Mouse (Mus musculus): ENCODE measurements around the gene Cwh43. TPM values are rescaled to one million over a fixed set of nuclear protein-coding genes. Genes with fewer than 3 reads are reported as not detected.

Cwh43 gene
- polyA plus RNA-seq (2015; fragmentation: Illumina TruSeq; extraction: RNeasy Lipid Tissue Mini Kit (QIAGEN cat#74804); ENCODE audit: insufficient read depth, low replicate concordance), result not detected

DNA sequence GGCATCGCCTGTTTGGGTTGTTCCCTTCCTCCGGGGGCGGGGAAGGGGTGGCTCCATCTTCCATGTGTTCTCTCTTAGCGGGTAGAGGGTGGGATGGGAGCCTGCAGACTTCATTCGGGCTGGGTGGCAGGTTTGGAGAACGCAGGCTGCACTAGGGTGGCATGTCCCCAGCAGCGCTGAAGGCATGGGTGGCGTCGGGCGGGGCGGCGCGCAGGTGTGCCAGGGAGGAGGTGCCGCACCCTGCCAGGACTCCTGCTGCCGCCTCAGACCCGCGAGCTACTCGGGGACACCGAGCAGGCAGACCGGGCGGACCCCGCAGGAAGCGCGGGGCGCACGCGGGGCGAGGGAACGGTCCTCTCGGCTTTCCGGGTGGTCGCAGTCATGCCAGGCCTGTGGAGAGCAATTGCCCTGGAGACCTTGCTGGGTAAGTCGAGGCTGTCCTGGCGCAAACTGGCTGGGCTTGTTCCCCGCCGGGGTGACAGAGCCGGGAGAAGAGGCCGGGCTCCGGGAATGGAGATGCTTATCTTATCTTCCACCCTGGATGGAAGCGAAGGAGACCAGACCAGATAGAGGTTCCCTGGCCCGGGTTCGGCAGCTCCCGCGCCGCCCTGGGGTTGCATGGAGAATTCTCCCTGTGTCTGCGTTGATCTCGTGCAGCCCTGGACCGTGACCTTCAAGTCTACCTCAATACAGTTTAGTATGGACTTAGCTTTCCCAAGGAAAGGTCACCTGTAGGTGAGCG is at the start of gene Cwh43:
Gene Cwh43 (plus strand): TSS at position 95 of the 742 bp plus-strand sequence.

DNA sequence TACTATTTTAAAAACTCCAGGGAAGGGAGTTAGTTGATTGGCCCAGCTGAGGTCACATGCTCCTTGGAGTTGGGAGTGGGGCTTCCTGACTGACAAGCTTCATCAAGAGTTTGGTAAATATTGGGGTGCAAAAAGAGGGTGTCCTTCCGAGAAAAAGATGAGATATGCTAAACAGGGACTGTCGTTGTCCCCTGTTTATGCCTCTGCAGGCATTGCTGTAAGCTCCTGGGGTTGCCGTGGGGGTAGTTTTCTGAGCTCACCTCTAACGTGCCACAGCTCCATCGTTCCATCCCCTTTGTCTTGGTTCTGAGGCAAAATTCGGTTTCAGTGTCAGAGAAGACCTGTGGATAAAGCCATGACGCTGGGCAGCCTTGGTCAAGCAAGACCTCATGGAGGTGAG is 74.8 kb downstream of the Cwh43 start, which contains the start of gene Dcun1d4:
Gene Dcun1d4 (plus strand): TSS at position 301 of the 400 bp plus-strand sequence.

Other genes starting within 250 kb of the Cwh43 start
- 93.4 TPM for gene Fryl, start 149.5 kb upstream of the Cwh43 start, polyA plus RNA-seq (2015; fragmentation: Illumina TruSeq; extraction: RNeasy Lipid Tissue Mini Kit (QIAGEN cat#74804); ENCODE audit: insufficient read depth, low replicate concordance)
- gene Ociad1, start 113.3 kb upstream of the Cwh43 start, polyA plus RNA-seq (2015; fragmentation: Illumina TruSeq; extraction: RNeasy Lipid Tissue Mini Kit (QIAGEN cat#74804); ENCODE audit: insufficient read depth, low replicate concordance), result 327 TPM
- 0.21 TPM for gene Ociad2, start 65.0 kb upstream of the Cwh43 start, polyA plus RNA-seq (2015; fragmentation: Illumina TruSeq; extraction: RNeasy Lipid Tissue Mini Kit (QIAGEN cat#74804); ENCODE audit: insufficient read depth, low replicate concordance)
- 12.9 TPM for gene Dcun1d4, start 74.9 kb downstream of the Cwh43 start, polyA plus RNA-seq (2015; fragmentation: Illumina TruSeq; extraction: RNeasy Lipid Tissue Mini Kit (QIAGEN cat#74804); ENCODE audit: insufficient read depth, low replicate concordance)
- 0.10 TPM for gene Lrrc66, start 226.5 kb downstream of the Cwh43 start, polyA plus RNA-seq (2015; fragmentation: Illumina TruSeq; extraction: RNeasy Lipid Tissue Mini Kit (QIAGEN cat#74804); ENCODE audit: insufficient read depth, low replicate concordance)
- 12.7 TPM for gene Sgcb, start 241.7 kb downstream of the Cwh43 start, polyA plus RNA-seq (2015; fragmentation: Illumina TruSeq; extraction: RNeasy Lipid Tissue Mini Kit (QIAGEN cat#74804); ENCODE audit: insufficient read depth, low replicate concordance)
- gene Spata18, start 245.3 kb downstream of the Cwh43 start, polyA plus RNA-seq (2015; fragmentation: Illumina TruSeq; extraction: RNeasy Lipid Tissue Mini Kit (QIAGEN cat#74804); ENCODE audit: insufficient read depth, low replicate concordance), result not detected

Measured in spleen, adult 10 weeks (tissue).